Mouse (Mus musculus) monocyte, adult 5-6 weeks (primary cell): ENCODE measurements around the gene Mpp1. TPM values are rescaled to one million over a fixed set of nuclear protein-coding genes. Genes with fewer than 3 reads are reported as not detected.

Source experiments
- ATAC-seq: fragments of 153-309, 156-312 bp; replicated peaks from 2 replicates; pipeline ENCODE4 v1.8.0; 2017; ENCODE audit warnings: mild to moderate bottlenecking; ENCODE audit not compliant: low TSS enrichment, insufficient number of reproducible peaks, severe bottlenecking, poor library complexity, low FRiP score
- total RNA-seq: library from RNA; stranded (forward); fragments of 200-1000, 200-491, 200-594 nt; gene quantifications from 3 replicates; pipeline ENCODE4 v1.2.3, GENCODE M21; 2017

Mpp1 gene
- total RNA-seq, 1 experiment from 2014 or later = 175 TPM

GRCm38 (mm10) chrX:75095369-75096162, 35.2 kb downstream of the Mpp1 start, which contains the start of gene Dkc1:
Gene Dkc1, plus strand, starts transcription at chrX:75095854.
- peak; percentile 100 for ATAC-seq

- ATAC-seq = no peak
Observed at GRCm38 (mm10) chrX:75085654-75086053, 45.2 kb downstream of the Mpp1 start.

- peak; percentile 93 for ATAC-seq
Observed at GRCm38 (mm10) chrX:75084774-75085508, 45.9 kb downstream of the Mpp1 start, which contains the start of gene Gab3. Gene Gab3, minus strand, starts transcription at chrX:75085458.

GRCm38 (mm10) chrX:75083982-75084773, 46.6 kb downstream of the Mpp1 start:
- ATAC-seq = no peak

GRCm38 (mm10) chrX:75082351-75082750, 48.5 kb downstream of the Mpp1 start:
- no peak for ATAC-seq

Other genes with a start within 250 kb of the Mpp1 start
- gene Gab3, start 45.6 kb downstream of the Mpp1 start, total RNA-seq = 13.7 to 36.8 TPM (median 15.5 TPM) in 3 replicates
- gene Dkc1, start 35.2 kb downstream of the Mpp1 start, total RNA-seq = 50.5 to 74.7 TPM (median 72.4 TPM) in 3 replicates
- gene Smim9, start 32.8 kb upstream of the Mpp1 start, total RNA-seq = not detected in 3 replicates